Mouse (Mus musculus): ENCODE data around the gene Ccdc60. TPM values are rescaled to one million over a fixed set of nuclear protein-coding genes. Genes with fewer than 3 reads are reported as not detected.
"Not testable (repeated sequence)": the region's sequence is repeated elsewhere in the genome, so short reads cannot be mapped to it uniquely, and the experiment has no call there.

Ccdc60 gene
- polyA plus RNA-seq, 1 experiment from 2014 or later, result 0.94 TPM

DNA sequence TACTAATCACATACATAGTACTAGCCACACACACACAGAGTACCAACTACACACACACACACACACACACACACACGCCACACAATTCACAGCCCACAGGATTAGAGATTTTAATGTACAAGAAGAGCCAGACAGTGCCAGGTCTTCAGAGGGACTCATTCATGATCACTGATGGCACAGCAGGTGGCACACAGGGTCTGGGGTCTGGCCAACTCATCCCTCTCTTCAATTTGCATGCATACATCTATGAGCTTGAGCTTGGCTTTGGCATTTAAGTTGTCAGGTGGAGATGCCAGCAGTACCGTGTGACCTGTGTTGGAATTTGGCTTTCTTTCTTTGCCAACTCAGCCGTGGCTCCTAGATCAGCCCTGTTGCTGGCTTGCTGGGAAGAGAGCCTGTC, 97.2 kb downstream of the Ccdc60 start:
- Histone ChIP-seq H3K27ac (no peak overlapping the region), H3K9me3 (peaks cover 2% of the 10 kb centered on the region; the same call in 1 of the 2 replicates), H3K4me3 (no peak overlapping the region), H3K4me2 (no peak overlapping the region), H3K9ac (no peak overlapping the region), H3K4me1 (peaks cover 5% of the 10 kb centered on the region), H3K36me3 (no peaks in the 10 kb centered on the region), H3K27me3 (peaks cover 6% of the 10 kb centered on the region)
- WGBS, result 75% methylated on average over 3 of the region's 3 CpGs
- no peak for ATAC-seq (ENCODE audit: insufficient number of reproducible peaks, insufficient read depth, low FRiP score, low TSS enrichment, low read depth)

DNA sequence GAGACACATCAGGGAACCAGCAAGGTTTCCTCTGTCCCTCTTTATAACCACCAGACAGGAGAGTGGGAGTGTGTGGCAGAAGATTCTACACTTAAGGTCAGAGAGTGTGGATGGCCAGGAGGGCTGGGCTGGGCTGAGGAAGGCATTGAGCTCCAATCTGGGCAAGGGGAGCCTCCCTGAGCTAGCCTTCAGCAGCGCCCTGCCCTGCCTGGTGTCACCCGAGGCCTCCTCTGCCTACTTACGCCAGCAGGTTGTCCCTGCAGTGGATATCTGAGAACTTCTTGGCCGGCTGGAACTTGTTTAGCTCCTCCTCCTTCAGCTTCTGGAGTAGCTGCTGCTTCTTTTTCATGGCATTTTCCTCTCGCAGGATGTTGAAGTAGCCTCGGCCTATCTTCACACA, 99.0 kb downstream of the Ccdc60 start:
- H3K27ac ChIP-seq, result no peak overlapping the region
- no peak overlapping the region for H3K4me3 ChIP-seq
- H3K9ac ChIP-seq, result no peak overlapping the region
- H3K4me2 ChIP-seq, result no peak overlapping the region
- peaks cover 6% of the 10 kb centered on the region; the same call in 1 of the 2 replicates for H3K9me3 ChIP-seq
- peaks cover 5% of the 10 kb centered on the region for H3K4me1 ChIP-seq
- peaks cover 6% of the 10 kb centered on the region for H3K27me3 ChIP-seq
- 15% methylated on average over 6 of the region's 6 CpGs for WGBS
- ATAC-seq (ENCODE audit: insufficient number of reproducible peaks, insufficient read depth, low FRiP score, low TSS enrichment, low read depth), result peak; percentile 53; the same call in 1 of the 2 replicates
- no peaks in the 10 kb centered on the region for H3K36me3 ChIP-seq

DNA sequence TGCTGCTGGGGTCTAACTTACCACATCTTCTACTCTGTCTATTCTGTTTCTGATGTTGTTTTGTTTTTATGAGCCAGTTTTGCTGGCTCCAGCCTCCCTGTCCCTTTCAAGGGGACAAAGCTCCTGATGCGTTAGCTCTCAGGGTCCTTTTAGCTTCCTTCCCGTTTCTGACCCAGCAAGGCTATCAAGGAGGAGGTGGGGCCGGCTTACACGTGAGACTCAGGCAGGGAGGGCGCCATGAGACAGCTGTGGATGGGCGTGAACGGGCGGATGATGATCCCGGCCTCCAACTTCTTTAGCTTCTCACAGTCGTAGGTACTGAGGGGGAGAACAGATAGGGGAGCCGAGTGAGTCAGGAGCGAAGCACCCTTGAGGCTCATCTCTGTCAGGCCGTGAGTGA, 108.2 kb downstream of the Ccdc60 start:
- Histone ChIP-seq H3K4me1 (peaks cover 3% of the 10 kb centered on the region; the same call in 1 of the 2 replicates), H3K36me3 (no peaks in the 10 kb centered on the region), H3K4me2 (no peak overlapping the region), H3K9ac (no peak overlapping the region), H3K27ac (no peak overlapping the region), H3K4me3 (no peak overlapping the region), H3K27me3 (no peaks in the 10 kb centered on the region), H3K9me3 (no peaks in the 10 kb centered on the region)
- ATAC-seq (ENCODE audit: insufficient number of reproducible peaks, insufficient read depth, low FRiP score, low TSS enrichment, low read depth), result no peak
- WGBS, result 31% methylated on average over 13 of the region's 13 CpGs

DNA sequence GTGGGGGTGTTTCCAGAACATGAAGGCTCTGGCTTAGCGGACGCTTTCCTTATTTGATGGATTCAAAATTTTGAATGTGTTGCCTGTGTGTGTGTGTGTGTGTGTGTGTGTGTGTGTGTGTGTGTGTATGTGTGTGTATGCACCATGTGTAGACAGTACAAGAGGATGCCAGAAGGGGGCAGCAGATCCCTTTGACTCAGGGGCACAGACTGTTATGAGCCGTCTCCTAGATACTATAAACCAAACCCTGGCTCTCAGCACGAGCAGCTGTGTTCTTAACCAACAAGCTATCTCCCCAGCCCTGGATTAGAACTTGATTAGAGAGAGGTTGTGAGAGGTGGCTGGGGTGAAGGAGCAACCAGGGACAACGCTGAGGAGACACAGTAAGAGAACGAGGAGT, 117.1 kb downstream of the Ccdc60 start:
- no peak overlapping the region for H3K4me3 ChIP-seq
- H3K27ac ChIP-seq, result no peak overlapping the region
- no peak for ATAC-seq (ENCODE audit: insufficient number of reproducible peaks, insufficient read depth, low FRiP score, low TSS enrichment, low read depth)
- no peaks in the 10 kb centered on the region for H3K27me3 ChIP-seq
- no peak overlapping the region for H3K4me2 ChIP-seq
- H3K36me3 ChIP-seq, result no peaks in the 10 kb centered on the region
- 93% methylated on average over 6 of the region's 6 CpGs for WGBS
- no peaks in the 10 kb centered on the region for H3K4me1 ChIP-seq
- no peaks in the 10 kb centered on the region for H3K9me3 ChIP-seq
- H3K9ac ChIP-seq, result no peak overlapping the region

DNA sequence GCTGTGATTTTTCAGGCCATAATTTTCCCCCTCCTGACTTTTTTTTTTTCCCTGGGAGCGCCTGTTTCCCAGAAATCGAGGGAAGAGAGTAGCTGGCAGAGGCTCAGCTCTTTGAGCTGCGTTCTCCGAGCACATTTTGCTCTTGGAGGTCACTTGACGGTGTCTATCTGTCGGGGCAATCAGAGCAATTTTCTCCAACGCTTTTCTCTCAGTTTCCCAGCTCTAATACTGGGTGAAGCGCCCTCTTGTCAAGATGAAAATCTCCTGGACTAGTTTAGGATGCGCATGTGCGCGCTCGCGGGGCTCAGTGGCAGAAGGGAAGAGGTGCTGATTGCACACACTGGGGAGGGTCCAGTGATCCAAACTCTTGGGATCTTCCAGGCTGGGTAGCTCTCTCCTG, 121.8 kb downstream of the Ccdc60 start:
- H3K27ac ChIP-seq, result no peak overlapping the region
- WGBS, result 67% methylated on average over 13 of the region's 13 CpGs
- no peaks in the 10 kb centered on the region for H3K27me3 ChIP-seq
- no peak overlapping the region for H3K4me3 ChIP-seq
- H3K36me3 ChIP-seq, result no peaks in the 10 kb centered on the region
- ATAC-seq (ENCODE audit: insufficient number of reproducible peaks, insufficient read depth, low FRiP score, low TSS enrichment, low read depth), result no peak
- H3K4me2 ChIP-seq, result no peak overlapping the region
- no peak overlapping the region for H3K9ac ChIP-seq
- no peaks in the 10 kb centered on the region for H3K4me1 ChIP-seq
- no peaks in the 10 kb centered on the region for H3K9me3 ChIP-seq

DNA sequence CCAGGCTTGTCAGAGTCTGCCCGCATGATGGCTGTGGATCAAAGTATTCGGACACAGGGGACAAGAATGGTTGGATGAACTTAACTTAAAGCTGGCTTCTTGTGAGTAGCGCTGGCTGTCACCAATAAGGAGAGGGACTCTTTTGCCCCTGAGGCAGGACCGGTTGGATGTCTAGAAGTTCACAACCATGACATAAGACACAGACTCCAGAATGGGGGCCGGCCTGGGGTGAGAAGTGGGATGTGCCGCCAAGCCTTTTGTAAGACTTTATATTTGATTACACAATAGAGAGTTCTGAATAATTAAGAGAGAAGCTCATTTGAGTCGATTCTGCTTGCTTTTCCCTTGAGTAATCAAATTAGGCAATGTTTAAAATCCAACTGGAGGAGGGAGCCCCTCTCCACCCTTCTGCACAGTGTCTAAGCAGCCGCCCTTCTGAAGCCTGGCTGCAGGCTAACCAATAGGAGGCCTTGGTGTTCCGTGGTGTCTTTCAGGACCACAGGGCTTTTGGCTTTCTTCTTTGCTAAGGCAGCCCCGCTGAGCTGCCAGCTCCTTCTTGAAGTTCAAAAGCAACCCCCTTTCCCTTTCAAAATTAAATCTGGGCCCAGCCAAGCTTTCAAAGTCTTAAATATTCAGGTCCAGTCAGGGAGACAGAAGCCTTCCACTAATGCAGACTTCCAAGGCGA, 123.4 kb downstream of the Ccdc60 start:
- Histone ChIP-seq H3K36me3 (no peaks in the 10 kb centered on the region), H3K9me3 (no peaks in the 10 kb centered on the region), H3K4me1 (no peaks in the 10 kb centered on the region), H3K4me3 (no peak overlapping the region), H3K4me2 (no peak overlapping the region), H3K27me3 (no peaks in the 10 kb centered on the region), H3K9ac (no peak overlapping the region), H3K27ac (no peak overlapping the region)
- ATAC-seq (ENCODE audit: insufficient number of reproducible peaks, insufficient read depth, low FRiP score, low TSS enrichment, low read depth), result no peak
- 57% methylated on average over 11 of the region's 11 CpGs for WGBS

DNA sequence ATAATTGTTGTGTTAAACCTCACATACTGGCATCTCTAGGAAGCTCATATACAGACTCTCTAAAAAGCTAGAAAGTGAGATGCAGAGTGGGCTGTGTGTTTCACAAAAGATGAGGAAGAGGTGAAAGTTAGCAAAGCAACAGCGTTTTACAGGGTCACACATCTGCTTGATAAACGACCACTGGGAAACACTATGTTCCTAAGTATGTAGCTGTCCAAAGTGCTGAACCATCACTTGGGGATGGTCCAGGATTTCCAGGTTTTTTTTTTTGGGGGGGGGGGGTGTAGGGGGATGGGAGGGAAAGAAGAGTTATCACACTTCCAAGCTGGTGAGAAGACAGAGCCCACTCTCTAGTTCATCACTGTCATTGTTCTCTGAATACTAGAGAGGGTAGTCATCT, 134.0 kb downstream of the Ccdc60 start:
- H3K9ac ChIP-seq, result no peak overlapping the region
- H3K9me3 ChIP-seq, result no peaks in the 10 kb centered on the region
- no peak overlapping the region for H3K27ac ChIP-seq
- no peaks in the 10 kb centered on the region for H3K36me3 ChIP-seq
- WGBS, result 25% methylated on average over 2 of the region's 2 CpGs
- H3K27me3 ChIP-seq, result no peaks in the 10 kb centered on the region
- ATAC-seq (ENCODE audit: insufficient number of reproducible peaks, insufficient read depth, low FRiP score, low TSS enrichment, low read depth), result no peak
- H3K4me2 ChIP-seq, result no peak overlapping the region
- H3K4me1 ChIP-seq, result no peaks in the 10 kb centered on the region
- H3K4me3 ChIP-seq, result no peak overlapping the region

DNA sequence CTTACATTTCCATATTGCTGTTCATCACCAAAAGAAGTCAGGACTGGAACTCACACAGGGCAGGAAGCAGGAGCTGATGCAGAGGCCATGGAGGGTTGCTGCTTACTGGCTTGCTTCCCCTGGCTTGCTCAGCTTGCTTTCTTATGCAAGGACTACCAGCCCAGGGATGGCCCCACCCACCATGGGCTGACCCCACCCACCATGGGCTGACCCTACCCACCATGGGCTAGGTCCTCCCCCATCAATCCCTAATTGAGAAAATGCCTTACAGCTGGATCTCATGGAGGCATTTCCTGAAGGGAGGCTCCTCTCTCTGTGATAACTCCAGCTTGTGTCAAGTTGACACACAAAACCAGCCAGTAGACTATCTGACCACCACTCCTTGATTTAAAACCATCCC, 142.3 kb downstream of the Ccdc60 start:
- H3K27me3 ChIP-seq; H3K9me3 ChIP-seq; ATAC-seq (ENCODE audit: insufficient number of reproducible peaks, insufficient read depth, low FRiP score, low TSS enrichment, low read depth); H3K4me2 ChIP-seq; H3K4me1 ChIP-seq; H3K9ac ChIP-seq; H3K27ac ChIP-seq; H3K4me3 ChIP-seq; H3K36me3 ChIP-seq: not testable (repeated sequence)

DNA sequence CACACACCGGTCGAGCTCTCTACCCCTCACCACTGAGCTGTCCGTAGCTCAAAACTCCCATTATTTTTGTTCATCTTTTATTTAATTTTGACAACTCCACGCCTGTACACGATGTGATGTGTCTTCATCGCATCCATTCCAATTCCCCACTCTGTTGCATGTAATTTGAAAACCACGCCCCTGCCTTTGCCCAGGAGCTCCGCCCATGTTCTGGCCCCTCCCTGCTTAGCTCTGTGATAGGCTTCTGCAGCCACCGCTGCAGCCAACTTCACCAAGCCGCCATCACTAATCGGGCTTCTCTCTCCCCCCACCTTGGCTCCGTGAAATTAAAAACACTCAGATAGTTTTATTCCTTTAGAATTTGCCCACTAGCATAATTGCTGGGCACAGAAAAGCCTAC, 144.1 kb downstream of the Ccdc60 start:
- H3K27me3 ChIP-seq, result no peaks in the 10 kb centered on the region; the same call in none of the 2 replicates
- no peak for ATAC-seq (ENCODE audit: insufficient number of reproducible peaks, insufficient read depth, low FRiP score, low TSS enrichment, low read depth)
- H3K9me3 ChIP-seq, result no peaks in the 10 kb centered on the region
- no peak overlapping the region for H3K27ac ChIP-seq
- no peaks in the 10 kb centered on the region for H3K4me1 ChIP-seq
- 63% methylated on average over 12 of the region's 12 CpGs for WGBS
- no peak overlapping the region for H3K4me2 ChIP-seq
- no peak overlapping the region for H3K9ac ChIP-seq
- H3K4me3 ChIP-seq, result no peak overlapping the region
- no peaks in the 10 kb centered on the region for H3K36me3 ChIP-seq

DNA sequence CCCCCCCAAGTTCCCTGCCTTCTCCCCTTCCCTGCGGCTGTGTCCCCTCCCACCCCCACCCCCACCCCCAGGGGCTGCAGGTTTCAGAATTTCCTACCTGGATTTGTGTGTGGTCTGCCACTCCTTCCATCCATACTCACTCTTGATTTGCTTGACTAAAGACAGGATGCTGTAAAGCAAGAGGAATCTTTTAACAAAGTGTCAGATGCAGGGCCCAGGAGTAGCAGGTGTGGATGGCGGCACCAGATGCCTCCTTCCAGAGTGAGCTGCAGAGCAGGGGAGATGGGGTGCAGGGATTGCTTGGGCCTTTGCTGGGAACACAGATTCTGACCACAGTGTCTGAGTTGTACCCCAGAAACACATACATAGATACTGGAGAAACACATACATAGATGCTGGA, 148.1 kb downstream of the Ccdc60 start:
- WGBS, result 30% methylated on average over 2 of the region's 2 CpGs
- H3K4me2 ChIP-seq, result no peak overlapping the region
- no peaks in the 10 kb centered on the region for H3K9me3 ChIP-seq
- no peaks in the 10 kb centered on the region for H3K4me1 ChIP-seq
- no peaks in the 10 kb centered on the region; the same call in none of the 2 replicates for H3K27me3 ChIP-seq
- H3K27ac ChIP-seq, result no peak overlapping the region
- H3K9ac ChIP-seq, result no peak overlapping the region
- ATAC-seq (ENCODE audit: insufficient number of reproducible peaks, insufficient read depth, low FRiP score, low TSS enrichment, low read depth), result no peak
- H3K36me3 ChIP-seq, result no peaks in the 10 kb centered on the region
- H3K4me3 ChIP-seq, result no peak overlapping the region

DNA sequence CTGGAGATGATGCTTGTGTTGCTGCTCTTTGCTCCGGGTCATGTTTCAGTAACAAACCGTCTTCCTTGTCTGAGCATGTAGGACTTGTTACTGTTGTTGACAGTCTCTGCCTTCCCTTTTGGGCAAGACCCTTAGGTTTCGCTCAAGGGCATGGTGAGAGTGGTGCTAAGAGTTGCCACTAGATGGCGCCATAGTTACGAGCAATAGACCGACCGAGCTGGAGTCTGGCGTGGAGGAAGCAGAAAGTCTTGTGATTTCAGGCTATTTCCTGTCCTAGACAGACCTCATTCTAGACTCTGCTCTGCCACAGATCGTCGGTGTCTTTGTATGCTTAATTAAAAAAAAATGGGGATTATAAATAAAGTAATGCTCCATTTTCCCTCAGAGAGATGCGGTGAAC, 165.4 kb downstream of the Ccdc60 start:
- H3K9ac ChIP-seq, result no peak overlapping the region
- H3K4me2 ChIP-seq, result 0 out of 2 replicates have a peak overlapping the region, but pooled peaks have one; percentile 7
- H3K27ac ChIP-seq, result no peak overlapping the region
- H3K4me3 ChIP-seq, result no peak overlapping the region
- no peak for ATAC-seq (ENCODE audit: insufficient number of reproducible peaks, insufficient read depth, low FRiP score, low TSS enrichment, low read depth)
- H3K36me3 ChIP-seq, result no peaks in the 10 kb centered on the region
- H3K4me1 ChIP-seq, result no peaks in the 10 kb centered on the region
- no peaks in the 10 kb centered on the region for H3K27me3 ChIP-seq
- WGBS, result 9% methylated on average over 11 of the region's 11 CpGs
- no peaks in the 10 kb centered on the region for H3K9me3 ChIP-seq

DNA sequence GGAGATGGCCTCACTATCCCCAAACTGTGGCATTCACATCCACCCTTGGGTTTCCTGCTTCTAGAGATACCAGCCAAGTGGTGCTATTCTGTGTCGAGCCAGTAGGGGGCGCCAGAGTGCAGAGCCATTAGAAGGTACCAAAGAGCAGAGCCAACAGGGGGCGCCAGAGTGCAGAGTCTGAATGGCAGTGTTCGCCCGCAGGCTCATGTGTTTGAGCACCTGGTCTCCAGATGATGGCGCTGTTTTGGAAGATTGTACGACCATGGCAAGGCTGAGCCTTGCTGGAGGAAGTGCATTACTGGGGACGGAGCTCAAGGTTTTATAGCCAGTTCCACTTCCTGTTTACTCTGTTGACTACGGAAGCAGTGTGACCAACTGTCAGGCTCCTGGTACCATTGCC, 172.2 kb downstream of the Ccdc60 start:
- H3K4me2 ChIP-seq, result no peak overlapping the region
- no peak overlapping the region for H3K27ac ChIP-seq
- H3K9me3 ChIP-seq, result no peaks in the 10 kb centered on the region
- WGBS, result 46% methylated on average over 9 of the region's 9 CpGs
- H3K4me1 ChIP-seq, result peaks cover 10% of the 10 kb centered on the region; the same call in 1 of the 2 replicates
- no peak overlapping the region for H3K4me3 ChIP-seq
- no peak overlapping the region for H3K9ac ChIP-seq
- no peaks in the 10 kb centered on the region for H3K27me3 ChIP-seq
- H3K36me3 ChIP-seq, result no peaks in the 10 kb centered on the region
- ATAC-seq (ENCODE audit: insufficient number of reproducible peaks, insufficient read depth, low FRiP score, low TSS enrichment, low read depth), result no peak
